Mouse (Mus musculus): ENCODE data around the gene Col9a2.
A peak's percentile ranks its signal among the peaks of the same experiment; 100 is the strongest.

The Col9a2 gene

GRCm38 (mm10) chr4:121039331-121040115 lies at the start of gene Col9a2:
Col9a2 (plus strand) TSS chr4:121039385.
- DNase-seq, result peak; percentile 58

GRCm38 (mm10) chr4:120992284-120992683 lies 46.9 kb upstream of the Col9a2 start:
- DNase-seq, result peak; percentile 52

GRCm38 (mm10) chr4:120993025-120993424 lies 46.2 kb upstream of the Col9a2 start:
- no peak for DNase-seq

DNA sequence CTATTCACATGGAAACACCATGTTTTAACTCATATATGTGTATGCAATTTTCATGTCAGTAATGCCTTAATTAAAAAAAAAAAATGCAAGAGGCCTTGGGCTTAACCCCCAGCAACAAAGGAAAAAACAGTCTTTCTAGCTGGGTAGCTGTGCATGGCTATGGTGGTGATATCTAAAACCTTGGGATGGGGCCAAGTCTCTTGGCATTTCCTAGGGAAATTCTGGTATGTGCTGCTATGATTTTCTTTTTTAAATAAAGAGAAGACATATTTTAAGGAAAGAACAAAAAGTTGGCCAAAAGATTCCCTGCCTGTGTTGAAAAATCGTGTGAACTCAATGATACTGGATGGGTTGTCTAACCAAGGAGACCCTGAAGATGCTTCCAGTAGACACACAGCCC lies 43.3 kb upstream of the Col9a2 start:
- no peak for DNase-seq

DNA sequence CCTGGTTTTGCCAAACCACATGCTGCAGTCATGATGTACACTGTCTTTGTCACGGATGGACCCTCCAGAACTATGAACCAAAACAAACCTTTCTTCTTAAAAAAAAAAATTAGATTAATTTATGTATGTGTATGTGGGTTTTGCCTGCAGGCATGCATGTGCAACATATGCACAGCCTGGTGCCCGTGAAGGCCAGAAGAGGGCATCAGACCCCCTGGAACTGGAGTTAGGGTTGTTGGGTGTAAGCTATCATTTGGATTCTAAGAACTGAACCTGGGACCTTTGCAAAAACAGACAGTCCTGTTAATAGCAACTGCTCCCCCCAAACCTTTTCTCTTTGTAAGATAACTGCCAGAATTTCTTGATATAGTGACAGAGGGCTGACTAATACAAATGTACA lies 38.1 kb upstream of the Col9a2 start:
- DNase-seq, result no peak

GRCm38 (mm10) chr4:121001659-121002058 lies 37.5 kb upstream of the Col9a2 start:
- no peak for DNase-seq

DNA sequence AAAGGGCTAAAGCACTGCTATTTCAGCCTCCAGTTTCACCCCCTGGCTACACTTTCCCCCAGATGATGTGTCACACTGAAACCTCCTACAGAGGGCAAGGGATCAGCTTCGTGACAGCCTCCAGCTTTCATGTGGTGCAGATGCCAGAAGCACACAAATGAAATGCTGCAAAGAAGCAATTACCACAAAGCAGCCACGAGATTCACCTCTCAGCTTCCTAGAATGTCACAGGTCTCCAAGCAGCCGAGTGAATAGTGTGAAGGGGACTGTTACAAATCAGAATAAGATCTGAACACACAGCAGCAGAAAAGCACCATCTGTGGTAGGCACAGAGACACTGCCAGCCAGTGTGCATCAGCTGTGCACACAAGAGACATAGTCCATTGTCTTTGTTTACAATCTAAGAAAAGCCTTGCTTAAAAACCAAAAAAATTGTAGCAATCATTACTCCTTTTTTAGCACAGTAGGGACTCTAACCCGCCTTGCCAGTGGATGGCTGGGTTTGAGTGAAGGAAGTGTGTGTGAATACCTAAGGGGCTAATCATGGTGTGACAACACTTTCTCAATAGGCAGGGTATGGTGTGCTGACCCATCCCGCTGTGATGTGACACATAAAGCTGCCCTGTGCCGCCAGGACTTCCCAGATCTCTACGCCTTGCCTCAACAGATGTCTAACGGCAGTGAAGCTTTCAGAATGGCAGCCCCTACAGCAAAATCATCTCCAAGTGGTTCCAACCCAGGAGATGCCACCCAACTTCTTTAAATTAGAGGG lies 36.6 kb upstream of the Col9a2 start:
- peak; percentile 72 for DNase-seq

DNA sequence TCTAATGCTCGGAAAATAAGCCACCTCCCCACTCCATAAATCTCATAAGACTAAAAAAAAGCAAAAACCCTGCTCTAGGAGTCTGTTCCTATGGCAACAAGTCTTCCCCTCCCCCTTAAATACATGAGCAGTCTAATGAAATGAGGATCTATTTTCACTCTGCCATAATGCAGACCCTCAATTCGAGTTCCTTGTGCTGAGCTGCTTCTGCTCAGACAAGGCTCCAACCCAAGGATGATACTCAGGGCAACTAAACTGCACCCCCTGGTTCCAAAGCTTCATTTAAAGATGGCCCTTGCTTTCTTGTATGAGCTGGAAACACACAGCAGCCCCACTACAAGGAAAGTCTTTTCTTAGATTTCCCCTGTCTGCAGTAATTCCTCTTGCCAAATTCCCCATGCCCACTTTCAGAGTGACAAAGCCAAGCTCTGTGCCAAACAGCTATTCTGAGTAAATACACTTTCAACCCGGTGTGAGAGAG lies 35.5 kb upstream of the Col9a2 start:
- DNase-seq, result peak; percentile 35

DNA sequence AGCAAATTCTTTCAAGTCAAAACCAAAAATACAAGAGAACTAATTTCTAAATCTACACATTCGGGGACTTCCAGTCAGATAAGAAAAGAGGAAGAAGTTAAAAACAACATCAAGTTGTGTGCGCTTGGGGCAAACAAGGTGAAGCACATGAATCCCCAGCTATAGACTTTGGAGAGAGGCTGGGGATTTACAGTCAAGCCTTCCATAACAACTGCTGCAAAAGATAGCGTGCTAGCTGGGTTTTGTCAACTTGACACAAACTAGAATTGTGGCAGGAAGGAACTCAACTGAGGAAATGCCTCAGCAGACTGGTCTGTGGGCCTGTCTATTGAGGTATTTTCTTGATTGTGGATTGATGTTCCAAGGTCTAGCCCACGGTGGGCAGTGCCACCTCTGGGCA lies 34.5 kb upstream of the Col9a2 start:
- no peak for DNase-seq

DNA sequence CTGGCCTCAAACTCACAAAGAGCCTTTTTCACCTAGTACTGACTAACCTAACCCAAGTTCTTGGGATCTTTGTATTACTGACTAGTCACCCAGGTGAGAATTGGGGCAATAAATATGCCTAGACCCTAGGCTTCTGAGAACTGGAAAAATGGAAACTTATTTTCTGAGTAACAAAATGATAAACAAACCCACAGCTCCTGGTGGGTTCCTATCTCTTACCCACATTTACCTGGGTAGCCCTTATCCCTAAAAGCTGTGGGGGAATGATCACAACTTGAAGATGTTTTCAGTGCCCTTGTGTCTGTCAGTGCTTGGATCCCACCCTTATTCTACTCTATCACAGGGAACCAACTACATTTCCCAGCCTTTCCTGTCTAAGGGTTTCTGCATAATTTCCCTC lies 32.2 kb upstream of the Col9a2 start:
- no peak for DNase-seq

DNA sequence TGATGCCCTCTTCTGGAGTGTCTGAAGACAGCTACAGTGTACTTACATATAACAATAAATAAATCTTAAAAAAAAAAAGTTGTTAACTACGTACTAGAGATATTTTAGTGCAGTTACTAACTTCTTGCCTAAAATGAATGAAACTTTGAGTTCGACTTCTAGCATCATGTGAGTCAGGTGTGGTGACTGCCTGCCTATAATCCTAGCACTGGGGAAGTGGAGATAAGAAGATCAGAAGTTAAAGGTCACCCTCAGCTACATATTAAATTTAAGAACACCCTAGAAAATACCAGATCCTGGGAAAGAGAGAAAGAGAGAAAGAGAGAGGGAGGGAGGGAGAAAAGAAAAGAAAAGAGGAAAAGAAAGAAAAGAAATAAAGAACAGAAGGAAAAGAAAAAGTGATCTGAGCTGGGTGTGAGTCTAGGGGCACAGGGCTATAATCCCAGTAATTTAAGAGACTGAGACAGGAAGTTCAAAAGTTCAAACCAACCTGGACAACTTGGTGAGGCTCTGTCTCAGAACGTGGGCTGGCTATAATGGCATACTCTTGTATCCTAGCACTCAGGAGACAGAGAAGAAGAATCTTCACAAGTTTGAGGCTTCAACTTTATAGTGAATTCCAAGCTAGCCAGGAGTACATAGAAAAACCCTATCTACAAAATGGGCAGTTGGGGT lies 31.0 kb upstream of the Col9a2 start:
- DNase-seq, result no peak

- no peak for DNase-seq
Observed at GRCm38 (mm10) chr4:121009151-121009550, 30.0 kb upstream of the Col9a2 start.

- no peak for DNase-seq
Observed at GRCm38 (mm10) chr4:121010770-121011549, 28.2 kb upstream of the Col9a2 start.

- DNase-seq, result no peak
Observed at GRCm38 (mm10) chr4:121014594-121015267, 24.5 kb upstream of the Col9a2 start.

GRCm38 (mm10) chr4:121015268-121015659 lies 23.9 kb upstream of the Col9a2 start:
- no peak for DNase-seq

- DNase-seq, result no peak
Observed at GRCm38 (mm10) chr4:121016021-121016898, 22.9 kb upstream of the Col9a2 start.

- peak; percentile 98 for DNase-seq
Observed at GRCm38 (mm10) chr4:121016928-121017657, 22.1 kb upstream of the Col9a2 start, which contains the start of gene Smap2. Smap2 (minus strand) TSS chr4:121017247.

DNA sequence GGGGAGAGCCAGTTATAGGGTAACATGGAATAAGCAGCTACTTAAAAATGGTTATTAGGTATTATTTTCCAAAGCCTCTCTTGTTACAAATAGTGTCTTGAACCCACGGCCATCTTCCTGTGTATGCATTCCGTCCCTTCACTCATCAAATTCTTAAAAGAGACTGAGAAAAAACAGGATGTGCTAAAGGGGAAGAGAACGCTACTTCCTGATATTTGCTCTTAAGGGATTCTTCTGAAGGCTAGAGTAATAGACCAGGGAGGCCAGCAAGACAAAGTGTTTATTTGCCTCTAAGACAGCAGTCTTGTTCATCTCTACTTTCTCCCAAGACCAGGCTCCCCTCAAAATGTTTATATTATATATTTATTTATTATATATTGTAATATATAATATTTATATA lies 20.9 kb upstream of the Col9a2 start:
- no peak for DNase-seq

DNA sequence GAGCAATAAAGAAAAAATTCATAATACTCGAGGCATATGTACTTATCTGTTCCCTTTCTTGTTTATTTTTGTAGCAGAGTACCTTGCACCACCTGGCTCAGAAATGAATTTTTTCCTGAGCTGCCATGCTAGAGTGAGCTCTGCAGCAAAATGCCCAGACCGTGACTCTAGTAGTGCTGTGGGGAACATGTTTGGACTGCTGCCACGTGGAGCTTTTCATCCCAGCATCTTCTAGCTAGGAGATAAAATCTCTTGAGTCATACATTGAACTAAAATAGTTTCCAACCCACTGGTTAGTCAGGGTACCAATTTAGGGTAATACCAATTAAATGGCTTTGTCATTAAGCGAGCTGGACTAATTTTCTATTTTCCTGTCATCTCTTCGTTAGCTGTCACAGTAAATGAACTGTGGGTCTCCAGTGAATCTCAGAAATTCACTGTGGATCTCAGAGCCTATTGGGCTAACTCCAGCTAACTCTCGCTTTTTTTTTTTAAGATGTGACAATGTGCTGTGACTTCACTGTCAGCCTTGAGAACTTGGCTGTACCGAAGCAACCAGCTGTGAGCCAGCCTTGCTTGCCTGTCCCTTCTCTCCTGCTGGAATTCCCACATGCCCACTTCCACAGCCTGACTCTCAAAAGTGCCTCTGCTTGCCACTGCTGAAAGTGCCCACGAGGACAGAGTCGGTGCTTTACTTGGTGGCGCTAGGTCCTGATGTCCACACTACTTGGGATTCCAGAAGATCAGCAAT lies 19.0 kb upstream of the Col9a2 start:
- DNase-seq, result no peak

DNA sequence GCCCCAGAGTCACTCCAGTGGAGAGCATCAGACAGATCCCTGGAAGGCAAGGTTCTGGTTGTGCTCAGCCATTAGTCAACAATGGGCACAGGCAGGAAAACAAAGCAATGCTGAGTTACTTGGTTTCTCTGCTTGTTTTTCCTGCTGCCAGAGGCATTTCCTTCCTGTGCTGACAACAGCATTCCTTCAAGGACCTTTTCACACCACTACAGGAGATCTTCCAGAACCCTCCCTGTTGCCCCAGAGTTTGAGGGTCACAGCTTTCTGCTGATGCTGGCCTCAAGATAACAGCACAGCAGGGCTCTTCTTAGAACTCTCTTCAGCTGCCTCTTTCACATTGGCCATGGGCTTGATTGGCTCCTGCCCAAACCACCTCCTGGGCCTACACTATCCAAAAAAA lies 17.3 kb upstream of the Col9a2 start:
- DNase-seq, result no peak
